Mouse (Mus musculus): ENCODE data around the gene Hoxb9. TPM values are rescaled to one million over a fixed set of nuclear protein-coding genes. Genes with fewer than 3 reads are reported as not detected.
A peak's percentile ranks its signal among the peaks of the same experiment; 100 is the strongest.

The Hoxb9 gene
- polyA plus RNA-seq, 1 experiment from 2014 or later: 3.4 TPM

GRCm38 (mm10) chr11:96291681-96292564 is 20.7 kb downstream of the Hoxb9 start, which contains the start of gene Hoxb6:
TSS of gene Hoxb6 (plus strand) at chr11:96292476.
- Histone ChIP-seq H3K27me3 (ENCODE audit: low read depth, poor library complexity, severe bottlenecking) (peaks cover 99% of the 10 kb centered on the region), H3K4me3 (peak within 1 kb of the TSS; percentile 56), H3K36me3 (no peaks in the 10 kb centered on the region), H3K4me1 (peaks cover 81% of the 10 kb centered on the region), H3K9me3 (replicated peaks) (no peaks in the 10 kb centered on the region), H3K27ac (peak within 1 kb of the TSS; percentile 82)
- no peak for DNase-seq (ENCODE audit: low spot score)
- 2% methylated on average over 22 of the region's 22 CpGs for WGBS

GRCm38 (mm10) chr11:96292565-96293301 is 21.5 kb downstream of the Hoxb9 start:
- 6% methylated on average over 12 of the region's 12 CpGs for WGBS
- H3K27me3 ChIP-seq (ENCODE audit: low read depth, poor library complexity, severe bottlenecking): peaks cover 99% of the 10 kb centered on the region
- peak overlapping the region; percentile 56 for H3K4me3 ChIP-seq
- no peaks in the 10 kb centered on the region for H3K9me3 ChIP-seq (replicated peaks)
- peaks cover 79% of the 10 kb centered on the region for H3K4me1 ChIP-seq
- peak overlapping the region; percentile 82 for H3K27ac ChIP-seq
- no peak for DNase-seq (ENCODE audit: low spot score)
- H3K36me3 ChIP-seq: no peaks in the 10 kb centered on the region

GRCm38 (mm10) chr11:96293302-96293921 is 22.2 kb downstream of the Hoxb9 start:
- Histone ChIP-seq H3K36me3 (no peaks in the 10 kb centered on the region), H3K27ac (peak overlapping the region; percentile 82), H3K9me3 (replicated peaks) (no peaks in the 10 kb centered on the region), H3K4me1 (peaks cover 83% of the 10 kb centered on the region), H3K4me3 (peak overlapping the region; percentile 56), H3K27me3 (ENCODE audit: low read depth, poor library complexity, severe bottlenecking) (peaks cover 99% of the 10 kb centered on the region)
- 3% methylated on average over 22 of the region's 22 CpGs for WGBS
- DNase-seq (ENCODE audit: low spot score): no peak

GRCm38 (mm10) chr11:96294245-96295091 is 23.2 kb downstream of the Hoxb9 start:
- H3K9me3 ChIP-seq (replicated peaks): no peaks in the 10 kb centered on the region
- peak; percentile 91 for DNase-seq (ENCODE audit: low spot score)
- WGBS: 1% methylated on average over 32 of the region's 32 CpGs
- no peaks in the 10 kb centered on the region for H3K36me3 ChIP-seq
- H3K4me3 ChIP-seq: peak overlapping the region; percentile 56
- H3K4me1 ChIP-seq: peaks cover 91% of the 10 kb centered on the region
- peak overlapping the region; percentile 19; the same call in 1 of the 2 replicates for H3K27ac ChIP-seq
- peaks cover 99% of the 10 kb centered on the region for H3K27me3 ChIP-seq (ENCODE audit: low read depth, poor library complexity, severe bottlenecking)

GRCm38 (mm10) chr11:96295092-96295835 is 24.0 kb downstream of the Hoxb9 start:
- H3K9me3 ChIP-seq (replicated peaks): no peaks in the 10 kb centered on the region
- peaks cover 99% of the 10 kb centered on the region for H3K27me3 ChIP-seq (ENCODE audit: low read depth, poor library complexity, severe bottlenecking)
- DNase-seq (ENCODE audit: low spot score): no peak
- peak overlapping the region; percentile 21; the same call in 1 of the 2 replicates for H3K27ac ChIP-seq
- no peaks in the 10 kb centered on the region for H3K36me3 ChIP-seq
- H3K4me1 ChIP-seq: peaks cover 93% of the 10 kb centered on the region
- WGBS: under 1% methylated on average over 30 of the region's 30 CpGs
- peak overlapping the region; percentile 56 for H3K4me3 ChIP-seq

- Histone ChIP-seq H3K27me3 (ENCODE audit: low read depth, poor library complexity, severe bottlenecking) (peaks cover 100% of the 10 kb centered on the region), H3K4me3 (no peak overlapping the region), H3K9me3 (replicated peaks) (no peaks in the 10 kb centered on the region), H3K4me1 (peaks cover 95% of the 10 kb centered on the region), H3K36me3 (peaks cover 3% of the 10 kb centered on the region; the same call in 1 of the 2 replicates), H3K27ac (no peak overlapping the region)
- DNase-seq (ENCODE audit: low spot score): no peak
- 2% methylated on average over 2 of the region's 2 CpGs for WGBS
Measured at GRCm38 (mm10) chr11:96296997-96297396, 25.7 kb downstream of the Hoxb9 start.

- WGBS: 4% methylated on average over 3 of the region's 3 CpGs
- no peak for DNase-seq (ENCODE audit: low spot score)
- H3K36me3 ChIP-seq: peaks cover 3% of the 10 kb centered on the region; the same call in 1 of the 2 replicates
Measured at GRCm38 (mm10) chr11:96297428-96297827, 26.2 kb downstream of the Hoxb9 start.

GRCm38 (mm10) chr11:96297968-96298635 is 26.8 kb downstream of the Hoxb9 start:
- no peaks in the 10 kb centered on the region for H3K9me3 ChIP-seq (replicated peaks)
- DNase-seq (ENCODE audit: low spot score): no peak
- WGBS: 5% methylated on average over 11 of the region's 11 CpGs
- no peak overlapping the region for H3K27ac ChIP-seq
- H3K4me1 ChIP-seq: peaks cover 95% of the 10 kb centered on the region
- H3K4me3 ChIP-seq: peak overlapping the region; percentile 64
- peaks cover 100% of the 10 kb centered on the region for H3K27me3 ChIP-seq (ENCODE audit: low read depth, poor library complexity, severe bottlenecking)
- H3K36me3 ChIP-seq: peaks cover 3% of the 10 kb centered on the region; the same call in 1 of the 2 replicates

More at GRCm38 (mm10) chr11:96297428-96297827, 26.2 kb downstream of the Hoxb9 start:
- Histone ChIP-seq H3K4me3 (no peak overlapping the region), H3K9me3 (replicated peaks) (no peaks in the 10 kb centered on the region), H3K4me1 (peaks cover 95% of the 10 kb centered on the region), H3K27me3 (ENCODE audit: low read depth, poor library complexity, severe bottlenecking) (peaks cover 100% of the 10 kb centered on the region), H3K27ac (no peak overlapping the region)

- Histone ChIP-seq H3K36me3 (peaks cover 3% of the 10 kb centered on the region; the same call in 1 of the 2 replicates), H3K9me3 (replicated peaks) (no peaks in the 10 kb centered on the region), H3K4me3 (peak overlapping the region; percentile 64), H3K27me3 (ENCODE audit: low read depth, poor library complexity, severe bottlenecking) (peaks cover 100% of the 10 kb centered on the region), H3K4me1 (peaks cover 97% of the 10 kb centered on the region), H3K27ac (peak overlapping the region; percentile 81)
- DNase-seq (ENCODE audit: low spot score): peak; percentile 77
- under 1% methylated on average over 66 of the region's 66 CpGs for WGBS
Measured at GRCm38 (mm10) chr11:96298895-96299667, 27.8 kb downstream of the Hoxb9 start.

- Histone ChIP-seq H3K36me3 (peaks cover 3% of the 10 kb centered on the region; the same call in 1 of the 2 replicates), H3K27ac (peak overlapping the region; percentile 81), H3K9me3 (replicated peaks) (no peaks in the 10 kb centered on the region), H3K27me3 (ENCODE audit: low read depth, poor library complexity, severe bottlenecking) (peaks cover 100% of the 10 kb centered on the region), H3K4me1 (peaks cover 96% of the 10 kb centered on the region), H3K4me3 (peak overlapping the region; percentile 64)
- 1% methylated on average over 9 of the region's 9 CpGs for WGBS
- DNase-seq (ENCODE audit: low spot score): no peak
Measured at GRCm38 (mm10) chr11:96299781-96300180, 28.5 kb downstream of the Hoxb9 start.
